Mouse (Mus musculus) heart, adult 9 months (tissue): ENCODE data around the gene Psme1.

Source experiments
- DNase-seq, 2 experiments: peaks; one replicate each; pipeline ENCODE4 v3.0.0; 2022; ENCODE audit warnings: low spot score in 2 of 2

The Psme1 gene

GRCm38 (mm10) chr14:55598521-55599390 lies 20.8 kb downstream of the Psme1 start:
- no peak for DNase-seq

- no peak for DNase-seq
These were observed 25.3 kb downstream of the Psme1 start, which contains the start of gene Irf9 for GRCm38 (mm10) chr14:55603271-55603632. Gene Irf9, plus strand, starts transcription at chr14:55603571.

- peak; percentile 93 to 95 for DNase-seq
These were observed 26.0 kb downstream of the Psme1 start for GRCm38 (mm10) chr14:55603633-55604576.

GRCm38 (mm10) chr14:55604823-55605222 lies 26.9 kb downstream of the Psme1 start:
- DNase-seq, result no peak

- no peak for DNase-seq
These were observed 28.0 kb downstream of the Psme1 start for GRCm38 (mm10) chr14:55605743-55606459.

- no peak for DNase-seq
These were observed 30.4 kb downstream of the Psme1 start for GRCm38 (mm10) chr14:55608339-55608738.

GRCm38 (mm10) chr14:55613346-55613745 lies 35.4 kb downstream of the Psme1 start:
- DNase-seq, result no peak

GRCm38 (mm10) chr14:55614565-55615178 lies 36.7 kb downstream of the Psme1 start:
- no peak for DNase-seq

- no peak for DNase-seq
These were observed 38.0 kb downstream of the Psme1 start for GRCm38 (mm10) chr14:55615876-55616275.

- DNase-seq, result no peak
These were observed 38.9 kb downstream of the Psme1 start for GRCm38 (mm10) chr14:55616844-55617243.

- DNase-seq, result no peak
These were observed 39.9 kb downstream of the Psme1 start, which contains the start of gene Rec8 for GRCm38 (mm10) chr14:55617822-55618221. Gene Rec8, plus strand, starts transcription at chr14:55618037.

GRCm38 (mm10) chr14:55618486-55619195 lies 40.7 kb downstream of the Psme1 start:
- DNase-seq, result no peak

GRCm38 (mm10) chr14:55628077-55628827 lies 50.3 kb downstream of the Psme1 start:
- DNase-seq, result no peak

- peak; percentile 36 to 41 for DNase-seq
These were observed 51.4 kb downstream of the Psme1 start for GRCm38 (mm10) chr14:55629312-55629711.
